ENCODE assay signal across 8 mouse cellular contexts in the genomic region with DNA sequence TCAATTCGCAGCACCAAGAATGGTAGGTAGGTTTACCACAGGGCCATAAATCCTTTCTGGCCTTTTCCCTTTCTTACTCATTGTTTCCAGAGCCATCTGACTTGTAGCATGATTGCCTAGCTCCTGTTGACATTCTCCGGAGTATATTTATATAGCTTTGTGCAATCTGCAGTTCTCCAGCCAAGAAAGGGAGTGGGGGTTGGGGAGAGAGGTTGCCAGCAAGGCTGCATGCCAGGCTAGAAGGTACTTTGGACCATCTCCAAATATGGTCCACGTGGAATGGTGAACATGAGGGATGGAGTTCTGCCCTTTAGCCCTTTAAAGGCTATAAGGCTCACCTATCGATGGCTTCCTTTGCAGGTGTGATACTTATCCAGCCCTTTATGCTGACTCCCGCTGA. TPM values are rescaled to one million over a fixed set of nuclear protein-coding genes. Genes with fewer than 3 reads are reported as not detected.
DNase-seq lines count a peak whose midpoint lies in the region; ATAC-seq and TF ChIP-seq lines count a peak whose summit lies in the region.

No protein-coding gene starts in this region.

- H3K36me3 ChIP-seq in heart, embryonic 14.5 days (ENCODE audit: control insufficient read depth, insufficient read depth, low read length), result peaks cover 55% of the 10 kb centered on the region

- peak overlapping the region; percentile 35 for H3K4me2 ChIP-seq in heart, embryonic 14.5 days (ENCODE audit: low read length)

- no peak for TF ChIP-seq CTCF in lung, adult 2 months (IDR thresholded peaks at IDR 0.05; ENCODE audit: insufficient read depth, low read length)

- peak overlapping the region; percentile 62 for H3K9ac ChIP-seq in heart, embryonic 14.5 days (ENCODE audit: low read length)

- peak overlapping the region; percentile 95 to 96 for H3K27ac ChIP-seq in heart, embryonic 14.5 days (replicated peaks in 1 of 2; ENCODE audit: control insufficient read depth in 1 of 2, insufficient read depth in 1 of 2, low read depth in 2 of 2, low read length in 2 of 2)

- no peak overlapping the region for H3K4me3 ChIP-seq in heart, embryonic 14.5 days (ENCODE audit: control insufficient read depth in 1 of 2, insufficient read depth in 1 of 2, low read depth in 1 of 2, low read length in 2 of 2)
- H3K4me3 ChIP-seq in lung, adult 2 months (replicated peaks; ENCODE audit: extremely low read depth, low read depth, low read length), result no peak overlapping the region

- DNase-seq in adrenal gland, adult 2 months, result peak; percentile 56
- DNase-seq in adrenal gland, postnatal 25 days, result no peak
- peak; percentile 42 for DNase-seq in adrenal gland, postnatal 14 days
- peak; percentile 84 for DNase-seq in lung, adult 2 months
- DNase-seq in right cerebral cortex, postnatal 25 days, result no peak
- DNase-seq in left cerebral cortex, adult 9 months (ENCODE audit: low spot score in 2 of 2), result no peak
- no peak for DNase-seq in layer of hippocampus, adult 9-10 months (ENCODE audit: low spot score)

- H3K27me3 ChIP-seq in heart, embryonic 14.5 days (ENCODE audit: control insufficient read depth, insufficient read depth, low read length), result no peaks in the 10 kb centered on the region

- ATAC-seq in heart, embryonic 14.5 days (ENCODE audit: insufficient number of reproducible peaks, insufficient read depth, low FRiP score, low read depth), result peak; percentile 29; the same call in 1 of the 2 replicates

- TF ChIP-seq POLR2A in lung, adult 2 months (IDR thresholded peaks at IDR 0.05; ENCODE audit: borderline replicate concordance, extremely low read depth, low read depth, low read length), result no peak

- no peaks in the 10 kb centered on the region for H3K9me3 ChIP-seq in heart, embryonic 14.5 days (ENCODE audit: control insufficient read depth, low read length)

- WGBS in heart, embryonic 14.5 days, result 40% methylated on average over 5 of the region's 5 CpGs
- WGBS in lung, adult 2 months, result 40% methylated on average over 5 of the region's 5 CpGs

- peaks cover 81 to 97% of the 10 kb centered on the region in 2 experiments for H3K4me1 ChIP-seq in heart, embryonic 14.5 days (ENCODE audit: control insufficient read depth in 2 of 2, insufficient read depth in 2 of 2, low read length in 2 of 2)
- H3K4me1 ChIP-seq in lung, adult 2 months (ENCODE audit: control insufficient read depth, insufficient read depth, low read length), result peaks cover 49% of the 10 kb centered on the region

RNA-seq across cellular contexts. Expression of a gene that starts 45.2 kb away (rescaled TPM):
- total RNA-seq in adrenal gland, adult 2 months (2021), result 10 to 100 TPM; 10.6 to 14.3 TPM
- polyA plus RNA-seq in adrenal gland, adult 2 months (2012; rRNA removed), result 3.8 and 4.1 TPM in 2 replicates
- 12.3 and 13.9 TPM in 2 replicates for total RNA-seq in adrenal gland, postnatal 25 days (2021)
- 16.5 TPM in 2 replicates for total RNA-seq in adrenal gland, postnatal 14 days (2021)
- polyA plus RNA-seq in heart, embryonic 14.5 days (2014; fragmentation: Nextera tagmentation; extraction: Ambion mirVana), result 140 and 146 TPM in 2 replicates
- polyA plus RNA-seq in lung, adult 2 months (2012; rRNA removed), result 49.0 and 58.2 TPM in 2 replicates

Comparison
In these comparisons a context has a peak if more than half of its experiments do, and no peak if none do; other contexts are left out.
1. DNase-seq: peak in adrenal gland, adult 2 months (single experiment), adrenal gland, postnatal 14 days (single experiment) and lung, adult 2 months (single experiment); none in adrenal gland, postnatal 25 days (single experiment), right cerebral cortex, postnatal 25 days (single experiment), left cerebral cortex, adult 9 months (0 of 2) and layer of hippocampus, adult 9-10 months (single experiment).